Mouse (Mus musculus) bone marrow, adult 2 months (tissue): ENCODE data around the gene Hey2. TPM values are rescaled to one million over a fixed set of nuclear protein-coding genes. Genes with fewer than 3 reads are reported as not detected.

Experiments used
- H3K27ac ChIP-seq: fragments of 200-500 bp; 2 replicates; pipeline ENCODE4 v1.5.1; 2012; ENCODE audit warnings: low read depth, mild to moderate bottlenecking, control low read depth, inconsistent platforms, low read length; ENCODE audit not compliant: control insufficient read depth, poor library complexity, insufficient read depth
- H3K4me1 ChIP-seq: fragments of 200-500 bp; 2 replicates; pipeline ENCODE4 v1.6.1; 2011; ENCODE audit warnings: low read length; ENCODE audit not compliant: control insufficient read depth, insufficient read depth
- H3K4me3 ChIP-seq: fragments of 200-500 bp; replicated peaks from 2 replicates; pipeline ENCODE3; 2011; ENCODE audit warnings: mild to moderate bottlenecking, low read depth, low read length, control low read depth; ENCODE audit not compliant: control insufficient read depth
- CTCF ChIP-seq: fragments of 200-500 bp; IDR thresholded peaks from 2 replicates; pipeline ENCODE4 v1.5.1; 2011; ENCODE audit warnings: low read length, control low read depth; ENCODE audit not compliant: control insufficient read depth, insufficient read depth
- POLR2A ChIP-seq: fragments of 200-500 bp; IDR thresholded peaks from 2 replicates; pipeline ENCODE4 v1.6.1; 2011; ENCODE audit warnings: low read depth, mild to moderate bottlenecking, control low read depth, low read length, borderline replicate concordance; ENCODE audit not compliant: control insufficient read depth
- WGBS: fragments of 180-500 bp; shearing (Covaris S2); methylation state at CpG from one replicate; pipeline ENCODE4 v1.1.7; 2018; 5-methylcytosine and 5-hydroxymethylcytosine counted together
- polyA plus RNA-seq: library from polyadenylated mRNA; stranded (reverse); fragments of >200 nt; gene quantifications from 2 replicates; pipeline ENCODE4 v1.2.4, GENCODE M21; 2011; ENCODE audit warnings: low replicate concordance; ENCODE audit not compliant: missing spikeins, insufficient read depth, insufficient read length

Hey2 gene
- polyA plus RNA-seq, 1 experiment, result 0.77 TPM

DNA sequence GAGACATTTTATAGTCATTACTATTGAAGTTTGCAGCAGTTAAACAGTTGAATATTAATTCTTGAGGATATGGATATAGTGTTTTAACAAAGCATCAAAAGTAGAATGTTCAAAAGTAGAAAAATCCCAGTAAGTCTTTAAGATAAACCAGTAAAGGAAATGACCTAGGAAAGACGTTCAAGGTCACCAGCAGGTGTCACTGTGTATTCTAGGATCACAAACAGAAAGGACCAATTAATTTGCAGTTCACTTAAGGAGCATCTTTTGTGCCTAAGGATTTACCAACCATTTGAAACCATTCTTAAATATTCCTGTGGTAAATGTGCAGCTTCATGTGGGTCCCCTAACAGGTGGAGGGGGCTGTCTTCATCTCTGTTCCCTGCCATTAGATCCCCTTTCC, 4.4 kb downstream of the Hey2 start:
- WGBS, result 17% methylated on average over 1 of the region's 1 CpGs
- TF ChIP-seq POLR2A (no peak), CTCF (no peak)

DNA sequence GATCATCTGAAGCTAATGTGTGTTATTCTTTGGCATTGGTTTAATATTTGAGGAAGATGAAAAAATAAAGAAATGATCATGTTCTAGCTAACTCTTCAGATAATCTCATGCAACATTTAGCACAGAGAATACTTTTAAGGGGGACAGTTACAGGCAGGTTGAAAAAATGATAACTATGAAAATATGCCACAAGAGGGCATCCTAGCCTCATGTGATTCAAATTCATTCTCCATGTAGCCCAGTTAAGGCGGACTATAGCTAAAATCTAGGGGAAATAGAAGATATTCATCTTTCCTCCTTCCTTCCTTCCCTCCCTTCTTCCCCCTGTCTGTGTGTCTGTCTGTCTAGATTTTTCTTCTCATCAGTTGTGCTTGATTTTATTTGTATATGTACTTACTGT, 17.6 kb downstream of the Hey2 start:
- Histone ChIP-seq H3K27ac (no peak overlapping the region), H3K4me1 (no peaks in the 10 kb centered on the region), H3K4me3 (no peak overlapping the region)
- 6% methylated on average over 1 of the region's 1 CpGs for WGBS
- no peak for TF ChIP-seq CTCF
- TF ChIP-seq POLR2A, result no peak

More for the DNA sequence above, 4.4 kb downstream of the Hey2 start:
- Histone ChIP-seq H3K4me3 (no peak overlapping the region), H3K27ac (no peak overlapping the region), H3K4me1 (no peaks in the 10 kb centered on the region)

DNA sequence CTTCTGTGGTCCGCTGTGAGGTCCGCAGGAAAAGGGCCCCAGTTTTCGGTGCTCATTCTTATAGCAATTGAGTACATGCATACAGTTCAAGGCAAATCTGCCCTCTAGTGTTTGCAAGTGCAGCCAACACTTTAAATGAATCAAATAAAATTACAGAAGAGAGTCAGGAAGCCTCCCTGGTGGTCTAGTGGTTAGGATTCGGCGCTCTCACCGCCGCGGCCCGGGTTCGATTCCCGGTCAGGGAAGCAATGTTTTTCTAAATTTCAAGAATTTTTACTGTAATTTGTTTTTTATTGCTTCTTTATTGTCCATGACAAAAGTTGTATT, 31.7 kb downstream of the Hey2 start:
- Histone ChIP-seq H3K27ac (no peak overlapping the region), H3K4me3 (peak overlapping the region; percentile 57), H3K4me1 (no peaks in the 10 kb centered on the region; the same call in 1 of the 2 replicates)
- TF ChIP-seq POLR2A, result no peak
- peak; percentile 33; the same call in 1 of the 2 replicates for TF ChIP-seq CTCF
- WGBS, result under 1% methylated on average over 11 of the region's 11 CpGs

DNA sequence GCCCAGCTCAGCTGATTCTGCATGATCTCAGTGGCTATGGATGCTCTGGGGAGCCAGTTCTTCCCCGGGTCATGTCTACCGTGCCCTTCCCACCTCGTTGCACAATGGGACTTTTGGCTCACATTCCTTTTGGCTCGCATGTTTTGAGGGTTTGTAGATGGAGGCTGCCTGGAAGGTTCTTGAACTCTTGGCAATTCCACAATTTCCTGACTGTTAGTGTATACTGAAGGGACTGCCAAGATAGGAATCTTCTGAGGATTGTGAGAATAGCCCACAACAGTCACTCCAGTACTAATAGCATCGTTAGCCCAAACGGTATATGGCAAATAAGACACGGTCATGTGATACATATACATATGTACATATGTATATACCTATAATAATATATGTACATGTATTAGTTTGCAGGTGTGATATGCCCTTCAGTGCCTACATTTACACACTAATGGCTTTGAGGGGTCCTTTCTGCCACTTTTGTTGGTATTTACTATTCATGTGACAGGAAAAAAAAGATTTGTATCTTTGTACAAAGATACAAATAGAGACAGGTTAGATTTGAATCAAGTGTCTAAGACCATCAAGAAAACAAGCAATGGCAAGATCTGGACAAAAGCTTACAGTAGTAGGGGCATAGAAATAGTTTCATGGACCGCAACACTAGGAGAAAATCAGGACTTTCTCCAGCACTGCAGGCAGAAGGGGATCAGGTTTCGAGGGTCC, 32.2 kb downstream of the Hey2 start:
- TF ChIP-seq POLR2A (no peak), CTCF (no peak)
- Histone ChIP-seq H3K4me1 (no peaks in the 10 kb centered on the region; the same call in 1 of the 2 replicates), H3K27ac (no peak overlapping the region), H3K4me3 (peak overlapping the region; percentile 57)
- WGBS, result 34% methylated on average over 9 of the region's 9 CpGs

DNA sequence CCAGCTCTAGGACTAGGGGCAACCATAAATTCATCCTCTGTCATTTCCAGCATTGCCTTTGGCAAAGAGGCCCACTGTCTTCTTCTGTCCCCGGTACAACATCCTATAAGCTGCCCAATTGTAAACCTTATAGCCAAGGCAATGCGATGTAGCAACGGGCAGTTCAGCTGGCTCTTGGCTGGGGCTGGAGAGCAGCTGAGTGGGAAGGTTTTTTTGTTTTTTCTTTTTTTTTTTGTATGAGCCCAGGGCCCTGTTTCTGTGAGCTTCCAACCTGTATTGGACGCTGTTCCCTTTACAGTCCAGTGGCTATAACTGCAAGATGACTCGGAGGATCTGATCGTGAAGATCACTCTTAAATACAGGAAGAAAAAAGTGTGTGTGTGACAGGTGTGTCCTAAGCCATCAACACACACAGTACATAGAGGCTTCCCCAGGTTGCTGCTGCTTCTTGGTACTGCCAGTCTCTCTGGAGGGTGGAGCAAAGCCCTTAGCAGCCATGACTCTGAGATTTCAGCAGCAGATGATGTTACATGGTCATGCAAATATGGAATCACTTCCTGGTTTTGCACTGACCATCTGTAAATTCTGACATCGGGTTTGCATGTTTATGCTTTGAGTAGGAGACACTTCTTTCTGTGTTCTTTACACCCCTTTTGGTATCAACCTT, 38.9 kb downstream of the Hey2 start:
- WGBS, result 13% methylated on average over 7 of the region's 7 CpGs
- H3K4me1 ChIP-seq, result no peaks in the 10 kb centered on the region; the same call in 1 of the 2 replicates
- H3K4me3 ChIP-seq, result peak overlapping the region; percentile 93
- peak overlapping the region; percentile 98 for H3K27ac ChIP-seq
- TF ChIP-seq CTCF (no peak), POLR2A (no peak)

DNA sequence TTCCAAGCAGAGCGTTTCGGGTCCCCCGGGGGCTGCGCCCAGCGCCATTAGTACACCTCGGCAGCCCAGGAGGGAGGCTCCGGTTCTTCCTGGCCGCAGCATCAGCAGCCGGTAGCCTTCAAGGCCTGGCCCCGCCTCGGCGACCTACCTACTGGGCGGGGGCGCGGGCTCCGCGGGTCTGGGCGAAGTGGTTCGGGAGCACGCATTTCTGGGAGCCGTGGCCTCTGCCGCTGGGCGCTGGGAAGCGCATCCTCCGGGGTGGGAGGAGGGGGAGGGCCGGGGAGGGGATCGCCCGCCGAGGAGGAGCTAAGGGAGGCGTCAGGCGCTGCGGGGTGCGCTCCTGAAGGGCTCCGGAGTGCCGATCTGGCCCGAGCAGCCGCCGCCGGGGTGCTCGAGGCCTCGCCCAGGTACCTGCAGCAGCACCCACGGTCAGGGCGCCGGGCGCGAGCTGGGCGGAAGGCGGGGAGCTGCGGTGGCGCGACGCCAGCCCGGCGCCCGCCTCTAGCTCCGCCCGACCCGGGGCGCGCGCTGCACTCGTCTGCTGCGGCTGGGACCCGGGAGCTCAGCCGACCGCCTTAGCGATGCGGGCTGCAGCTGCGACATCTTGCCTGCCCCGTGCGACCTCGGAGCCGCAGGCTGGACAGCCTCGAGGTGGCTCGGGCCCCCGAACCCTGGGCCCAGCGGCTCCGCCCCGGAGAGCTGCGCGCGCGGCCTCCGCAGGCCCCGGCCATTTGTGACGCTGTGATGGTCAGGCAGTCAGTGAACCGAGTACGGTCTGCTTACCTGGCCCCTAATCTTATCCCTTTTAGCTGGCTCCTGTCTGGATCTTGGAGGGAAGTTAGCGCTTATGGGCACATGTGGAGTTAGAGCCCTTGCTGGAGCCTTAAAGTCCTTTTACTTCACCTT, 39.7 kb downstream of the Hey2 start, which contains the start of gene Ncoa7:
TSS of gene Ncoa7 (minus strand) at position 646 of the 906 bp plus-strand sequence.
- under 1% methylated on average over 86 of the region's 89 CpGs for WGBS
- TF ChIP-seq POLR2A (peak; percentile 74; the same call in 1 of the 2 replicates), CTCF (no peak)
- H3K4me1 ChIP-seq, result no peaks in the 10 kb centered on the region; the same call in 1 of the 2 replicates

DNA sequence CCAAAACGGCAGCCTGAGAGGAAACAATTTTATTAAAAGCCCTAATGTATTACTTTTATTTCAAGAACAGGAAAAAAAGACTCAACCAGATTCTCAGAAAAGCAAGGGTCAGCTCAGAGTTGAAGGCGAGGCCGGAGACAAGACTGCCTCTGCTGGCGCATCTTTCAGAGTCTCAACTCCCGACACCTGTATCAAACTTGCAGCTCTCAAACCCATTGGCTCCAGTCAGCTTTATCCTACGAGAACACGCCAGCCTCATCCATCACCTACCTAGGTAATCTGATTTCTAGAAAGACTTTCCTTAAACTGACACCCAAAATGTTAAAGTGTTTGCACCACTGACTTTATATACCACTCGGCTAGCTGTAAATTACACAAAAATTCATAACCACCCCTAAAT, 40.6 kb downstream of the Hey2 start:
- 3% methylated on average over 8 of the region's 8 CpGs for WGBS
- no peak overlapping the region for H3K27ac ChIP-seq
- TF ChIP-seq CTCF (peak; percentile 17; the same call in 1 of the 2 replicates), POLR2A (no peak)
- no peaks in the 10 kb centered on the region; the same call in 1 of the 2 replicates for H3K4me1 ChIP-seq
- H3K4me3 ChIP-seq, result peak overlapping the region; percentile 93

More for the DNA sequence above, 39.7 kb downstream of the Hey2 start, which contains the start of gene Ncoa7:
- H3K4me3 ChIP-seq, result peak within 1 kb of the TSS; percentile 93
- peak within 1 kb of the TSS; percentile 98 for H3K27ac ChIP-seq
